Mouse (Mus musculus): ENCODE measurements around the gene Mpp2. TPM values are rescaled to one million over a fixed set of nuclear protein-coding genes. Genes with fewer than 3 reads are reported as not detected.

Mpp2 gene
- total and polyA plus RNA-seq, 3 experiments: 3.4 to 17.2 (median 13.9) TPM

DNA sequence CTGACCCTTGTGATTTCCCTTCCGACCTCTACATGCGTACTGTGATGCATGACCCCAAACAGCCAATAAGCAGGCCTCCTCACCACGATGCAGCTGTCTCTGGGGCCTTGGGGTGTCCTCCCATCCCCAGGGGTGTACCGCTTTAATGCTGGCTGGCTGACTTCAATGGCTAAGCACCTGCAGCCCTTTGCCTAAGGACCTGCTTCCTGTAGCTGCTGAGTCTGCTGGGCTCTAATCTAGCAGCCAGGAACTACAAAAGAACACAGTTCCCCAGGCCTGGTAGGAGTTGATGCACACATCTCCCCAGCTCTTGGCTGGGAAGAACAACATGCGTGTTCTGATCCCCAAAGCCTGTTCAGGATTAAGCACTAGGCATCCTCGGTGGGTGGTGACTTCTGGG is 72.8 kb downstream of the Mpp2 start:
- H3K4me3 ChIP-seq (ENCODE audit: low read depth, low read length): no peak overlapping the region
- peaks cover 29% of the 10 kb centered on the region for H3K27me3 ChIP-seq (ENCODE audit: insufficient read depth, low read length)
- H3K36me3 ChIP-seq (replicated peaks): no peaks in the 10 kb centered on the region
- H3K4me1 ChIP-seq (ENCODE audit: insufficient read depth, low read depth, low read length): no peaks in the 10 kb centered on the region
- DNase-seq (ENCODE audit: low spot score) (no peak), ATAC-seq (ENCODE audit: extremely low read depth, insufficient number of reproducible peaks, low FRiP score, poor library complexity, severe bottlenecking) (no peak)
- no peak for TF ChIP-seq POLR2AphosphoS5 (IDR thresholded peaks at IDR 0.05; ENCODE audit: insufficient replicate concordance, low read depth, low read length)
- no peak for TF ChIP-seq CTCF (IDR thresholded peaks at IDR 0.05; ENCODE audit: low read depth, low read length)
- no peak for TF ChIP-seq GATA2 (IDR thresholded peaks at IDR 0.05; ENCODE audit: borderline replicate concordance, low read depth, low read length)
- no peak for TF ChIP-seq GATA1 (IDR thresholded peaks at IDR 0.05; ENCODE audit: borderline replicate concordance, low read length)
- TF ChIP-seq TAL1 (conservative IDR thresholded peaks at IDR 0.05; ENCODE audit: low read depth, low read length): no peak
- no peaks in the 10 kb centered on the region for H3K9me3 ChIP-seq (replicated peaks)

DNA sequence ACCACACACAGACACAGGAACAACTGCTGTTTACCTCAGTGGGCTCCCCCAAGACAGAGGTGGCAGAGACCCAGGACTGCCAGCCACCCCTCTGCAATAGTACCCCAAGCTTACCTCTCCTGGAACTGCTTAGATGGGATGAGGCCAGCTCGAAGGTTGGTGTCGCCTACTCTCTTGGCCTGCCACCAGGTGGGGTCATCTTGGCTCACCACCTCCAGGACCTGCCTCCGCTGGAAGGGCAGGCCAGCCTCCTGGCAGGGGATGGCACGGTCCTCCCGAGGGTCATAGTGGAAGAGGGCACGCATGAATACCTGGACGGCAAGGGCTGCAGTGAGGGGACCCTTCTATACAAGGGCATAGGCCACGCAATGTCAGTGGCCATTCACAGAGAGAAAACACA is 75.1 kb downstream of the Mpp2 start:
- TF ChIP-seq CTCF (IDR thresholded peaks at IDR 0.05; ENCODE audit: low read depth, low read length): no peak
- TF ChIP-seq GATA2 (IDR thresholded peaks at IDR 0.05; ENCODE audit: borderline replicate concordance, low read depth, low read length): no peak
- TF ChIP-seq TAL1 (conservative IDR thresholded peaks at IDR 0.05; ENCODE audit: low read depth, low read length): no peak
- no peak for TF ChIP-seq POLR2AphosphoS5 (IDR thresholded peaks at IDR 0.05; ENCODE audit: insufficient replicate concordance, low read depth, low read length)
- no peak for TF ChIP-seq GATA1 (IDR thresholded peaks at IDR 0.05; ENCODE audit: borderline replicate concordance, low read length)
- Histone ChIP-seq H3K9me3 (replicated peaks) (no peaks in the 10 kb centered on the region), H3K27me3 (ENCODE audit: insufficient read depth, low read length) (peaks cover 24% of the 10 kb centered on the region), H3K4me3 (ENCODE audit: low read depth, low read length) (no peak overlapping the region), H3K4me1 (ENCODE audit: insufficient read depth, low read depth, low read length) (no peaks in the 10 kb centered on the region), H3K36me3 (replicated peaks) (no peaks in the 10 kb centered on the region)
- ATAC-seq (ENCODE audit: extremely low read depth, insufficient number of reproducible peaks, low FRiP score, poor library complexity, severe bottlenecking) (no peak), DNase-seq (ENCODE audit: low spot score) (no peak)

DNA sequence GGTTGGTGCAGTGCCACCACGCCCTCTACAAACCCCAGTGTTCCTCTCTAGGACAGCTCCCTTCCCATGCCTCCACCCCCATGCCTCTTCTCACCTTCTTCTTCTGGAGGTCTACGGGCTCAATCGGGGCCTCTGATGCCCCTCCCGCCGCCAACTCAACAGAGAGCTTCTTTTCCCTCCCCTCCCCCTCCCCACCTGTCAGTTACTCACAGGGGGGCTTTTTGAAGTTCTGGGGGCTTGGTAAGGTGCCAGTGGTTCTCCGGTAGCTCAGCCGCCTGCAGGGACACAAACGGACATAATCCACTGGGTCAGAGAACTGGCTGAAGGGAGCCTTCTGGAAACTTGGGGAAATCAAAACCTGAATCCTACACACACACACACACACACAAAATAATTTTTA is 76.8 kb downstream of the Mpp2 start:
- Histone ChIP-seq H3K36me3 (replicated peaks) (no peaks in the 10 kb centered on the region), H3K27me3 (ENCODE audit: insufficient read depth, low read length) (peaks cover 29% of the 10 kb centered on the region), H3K4me1 (ENCODE audit: insufficient read depth, low read depth, low read length) (no peaks in the 10 kb centered on the region), H3K9me3 (replicated peaks) (no peaks in the 10 kb centered on the region), H3K4me3 (ENCODE audit: low read depth, low read length) (no peak overlapping the region)
- ATAC-seq (ENCODE audit: extremely low read depth, insufficient number of reproducible peaks, low FRiP score, poor library complexity, severe bottlenecking) (no peak), DNase-seq (ENCODE audit: low spot score) (no peak)
- TF ChIP-seq CTCF (IDR thresholded peaks at IDR 0.05; ENCODE audit: low read depth, low read length) (no peak), TAL1 (conservative IDR thresholded peaks at IDR 0.05; ENCODE audit: low read depth, low read length) (no peak), GATA1 (IDR thresholded peaks at IDR 0.05; ENCODE audit: borderline replicate concordance, low read length) (no peak), GATA2 (IDR thresholded peaks at IDR 0.05; ENCODE audit: borderline replicate concordance, low read depth, low read length) (no peak), POLR2AphosphoS5 (IDR thresholded peaks at IDR 0.05; ENCODE audit: insufficient replicate concordance, low read depth, low read length) (no peak)

DNA sequence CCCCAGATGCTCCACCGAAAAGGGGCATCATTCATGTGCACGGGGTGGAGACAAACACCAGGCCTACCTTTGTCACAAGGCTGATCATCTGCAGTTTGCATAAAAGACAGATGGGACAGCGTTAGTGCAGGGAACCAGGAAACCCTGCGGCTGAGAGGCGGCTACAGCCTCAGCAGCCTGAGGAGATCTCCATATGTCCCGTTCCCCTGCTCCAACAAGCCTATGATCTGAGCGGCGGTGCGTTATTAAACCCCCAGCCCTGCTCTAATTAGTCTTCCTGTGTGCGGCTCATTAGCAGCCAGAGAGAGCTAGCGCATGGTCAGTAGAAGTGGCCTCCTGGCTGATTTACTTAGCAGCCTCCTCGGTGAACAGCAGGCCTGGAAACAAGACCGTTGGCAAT is 78.2 kb downstream of the Mpp2 start:
- Histone ChIP-seq H3K4me3 (ENCODE audit: low read depth, low read length) (no peak overlapping the region), H3K27me3 (ENCODE audit: insufficient read depth, low read length) (peaks cover 27% of the 10 kb centered on the region), H3K4me1 (ENCODE audit: insufficient read depth, low read depth, low read length) (no peaks in the 10 kb centered on the region), H3K9me3 (replicated peaks) (no peaks in the 10 kb centered on the region), H3K36me3 (replicated peaks) (no peaks in the 10 kb centered on the region)
- TF ChIP-seq POLR2AphosphoS5 (IDR thresholded peaks at IDR 0.05; ENCODE audit: insufficient replicate concordance, low read depth, low read length) (no peak), GATA2 (IDR thresholded peaks at IDR 0.05; ENCODE audit: borderline replicate concordance, low read depth, low read length) (no peak)
- ATAC-seq (ENCODE audit: extremely low read depth, insufficient number of reproducible peaks, low FRiP score, poor library complexity, severe bottlenecking) (no peak), DNase-seq (ENCODE audit: low spot score) (no peak)

DNA sequence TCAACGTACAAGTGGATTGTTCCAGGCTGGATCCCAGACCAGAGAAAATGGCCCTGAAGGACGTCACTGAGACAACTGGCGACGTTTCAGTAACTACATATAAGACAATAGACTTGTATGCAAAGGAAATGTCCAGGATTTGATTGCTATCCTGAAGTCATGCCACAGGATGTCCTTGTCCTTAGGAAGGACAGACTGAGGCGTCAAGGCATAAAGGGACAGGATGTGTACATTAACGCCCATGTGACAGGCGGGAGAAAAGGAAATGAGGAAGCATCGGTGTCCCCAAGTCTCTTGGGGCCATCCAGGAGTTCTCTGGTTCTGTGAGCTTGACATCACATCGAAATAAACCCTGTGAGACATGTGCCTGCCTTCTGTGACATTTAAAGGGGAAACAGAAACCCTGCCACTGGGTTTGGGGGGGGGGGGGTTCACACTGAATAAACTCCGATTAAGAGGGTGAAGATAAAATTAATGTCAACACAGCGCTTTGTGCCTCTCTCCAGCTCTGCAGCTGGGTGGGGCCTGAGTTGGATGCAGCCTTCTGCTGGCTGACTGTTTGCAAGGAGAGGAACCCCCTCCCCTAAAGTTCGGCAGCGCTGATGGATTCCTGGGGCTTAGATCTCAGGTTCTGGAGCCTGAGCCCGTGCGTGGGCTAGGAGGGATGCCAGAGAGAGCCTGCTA is 79.2 kb downstream of the Mpp2 start:
- DNase-seq (ENCODE audit: low spot score) (no peak), ATAC-seq (ENCODE audit: extremely low read depth, insufficient number of reproducible peaks, low FRiP score, poor library complexity, severe bottlenecking) (no peak)
- Histone ChIP-seq H3K36me3 (replicated peaks) (no peaks in the 10 kb centered on the region), H3K9me3 (replicated peaks) (no peaks in the 10 kb centered on the region; the same call in 1 of the 2 replicates), H3K27me3 (ENCODE audit: insufficient read depth, low read length) (peaks cover 24% of the 10 kb centered on the region), H3K4me1 (ENCODE audit: insufficient read depth, low read depth, low read length) (no peaks in the 10 kb centered on the region), H3K4me3 (ENCODE audit: low read depth, low read length) (no peak overlapping the region)
- TF ChIP-seq GATA1 (IDR thresholded peaks at IDR 0.05; ENCODE audit: borderline replicate concordance, low read length) (no peak), GATA2 (IDR thresholded peaks at IDR 0.05; ENCODE audit: borderline replicate concordance, low read depth, low read length) (no peak), TAL1 (conservative IDR thresholded peaks at IDR 0.05; ENCODE audit: low read depth, low read length) (no peak), POLR2AphosphoS5 (IDR thresholded peaks at IDR 0.05; ENCODE audit: insufficient replicate concordance, low read depth, low read length) (no peak), CTCF (IDR thresholded peaks at IDR 0.05; ENCODE audit: low read depth, low read length) (no peak)

DNA sequence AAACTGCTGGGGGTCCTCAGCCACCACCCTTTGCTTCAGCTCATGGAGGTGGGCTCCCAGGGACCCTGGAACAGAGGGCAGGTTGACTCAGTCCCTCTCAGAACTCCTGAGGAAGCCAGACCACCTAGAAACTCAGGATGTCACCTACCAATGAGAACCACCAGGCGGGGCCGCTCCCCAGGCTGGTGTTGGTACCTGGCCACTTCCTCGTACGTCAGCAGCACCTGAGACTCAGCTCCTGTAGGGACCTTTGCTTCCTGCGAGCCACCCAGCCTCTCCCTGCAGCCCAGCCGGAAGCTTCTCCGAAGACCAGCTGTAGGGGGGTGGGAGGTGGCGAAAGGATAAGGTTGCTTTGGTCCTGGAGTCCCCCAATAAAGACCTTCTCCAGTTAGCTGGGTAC is 79.9 kb downstream of the Mpp2 start:
- Histone ChIP-seq H3K9me3 (replicated peaks) (no peaks in the 10 kb centered on the region; the same call in 1 of the 2 replicates), H3K36me3 (replicated peaks) (no peaks in the 10 kb centered on the region), H3K27me3 (ENCODE audit: insufficient read depth, low read length) (peaks cover 22% of the 10 kb centered on the region), H3K4me1 (ENCODE audit: insufficient read depth, low read depth, low read length) (no peaks in the 10 kb centered on the region), H3K4me3 (ENCODE audit: low read depth, low read length) (no peak overlapping the region)
- DNase-seq (ENCODE audit: low spot score) (no peak), ATAC-seq (ENCODE audit: extremely low read depth, insufficient number of reproducible peaks, low FRiP score, poor library complexity, severe bottlenecking) (no peak)
- TF ChIP-seq GATA1 (IDR thresholded peaks at IDR 0.05; ENCODE audit: borderline replicate concordance, low read length) (no peak), POLR2AphosphoS5 (IDR thresholded peaks at IDR 0.05; ENCODE audit: insufficient replicate concordance, low read depth, low read length) (no peak), TAL1 (conservative IDR thresholded peaks at IDR 0.05; ENCODE audit: low read depth, low read length) (no peak), CTCF (IDR thresholded peaks at IDR 0.05; ENCODE audit: low read depth, low read length) (no peak), GATA2 (IDR thresholded peaks at IDR 0.05; ENCODE audit: borderline replicate concordance, low read depth, low read length) (no peak)

Other genes with a start within 250 kb of the Mpp2 start
- gene Meox1, start 194.1 kb downstream of the Mpp2 start, total RNA-seq (2014; fragmentation: Nextera tagmentation): not detected in 2 replicates
- gene Meox1, start 194.1 kb downstream of the Mpp2 start, total RNA-seq (2017): not detected in 2 replicates
- gene Meox1, start 194.1 kb downstream of the Mpp2 start, polyA plus RNA-seq (2012): not detected in 2 replicates
- not detected in 2 replicates for gene Sost, start 121.5 kb downstream of the Mpp2 start, total RNA-seq (2014; fragmentation: Nextera tagmentation)
- 0.06 TPM in 1 of 2 replicates, not detected in the other for gene Sost, start 121.5 kb downstream of the Mpp2 start, total RNA-seq (2017)
- not detected in 2 replicates for gene Sost, start 121.5 kb downstream of the Mpp2 start, polyA plus RNA-seq (2012)
- not detected in 2 replicates for gene Cfap97d1, start 104.2 kb downstream of the Mpp2 start, total RNA-seq (2014; fragmentation: Nextera tagmentation)
- not detected in 2 replicates for gene Cfap97d1, start 104.2 kb downstream of the Mpp2 start, total RNA-seq (2017)
- gene Cfap97d1, start 104.2 kb downstream of the Mpp2 start, polyA plus RNA-seq (2012): not detected in 2 replicates
- 12.5 and 17.3 TPM in 2 replicates for gene Dusp3, start 101.5 kb downstream of the Mpp2 start, total RNA-seq (2014; fragmentation: Nextera tagmentation)
- 14.6 and 16.0 TPM in 2 replicates for gene Dusp3, start 101.5 kb downstream of the Mpp2 start, total RNA-seq (2017)
- 3.4 and 4.8 TPM in 2 replicates for gene Dusp3, start 101.5 kb downstream of the Mpp2 start, polyA plus RNA-seq (2012)
- not detected in 2 replicates for gene Mpp3, start 60.1 kb downstream of the Mpp2 start, total RNA-seq (2014; fragmentation: Nextera tagmentation)
- 0.06 and 0.22 TPM in 2 replicates for gene Mpp3, start 60.1 kb downstream of the Mpp2 start, total RNA-seq (2017)
- not detected in 2 replicates for gene Mpp3, start 60.1 kb downstream of the Mpp2 start, polyA plus RNA-seq (2012)
- not detected in 2 replicates for gene Cd300lg, start 47.0 kb downstream of the Mpp2 start, total RNA-seq (2014; fragmentation: Nextera tagmentation)
- gene Cd300lg, start 47.0 kb downstream of the Mpp2 start, total RNA-seq (2017): 0.06 TPM in 1 of 2 replicates, not detected in the other
- not detected in 2 replicates for gene Cd300lg, start 47.0 kb downstream of the Mpp2 start, polyA plus RNA-seq (2012)
- gene Ppy, start 12.8 kb upstream of the Mpp2 start, total RNA-seq (2014; fragmentation: Nextera tagmentation): not detected in 2 replicates
- gene Ppy, start 12.8 kb upstream of the Mpp2 start, total RNA-seq (2017): not detected in 2 replicates
- gene Ppy, start 12.8 kb upstream of the Mpp2 start, polyA plus RNA-seq (2012): 0.16 TPM in 1 of 2 replicates, not detected in the other
- gene Pyy, start 19.3 kb upstream of the Mpp2 start, total RNA-seq (2014; fragmentation: Nextera tagmentation): not detected in 2 replicates
- gene Pyy, start 19.3 kb upstream of the Mpp2 start, total RNA-seq (2017): not detected in 2 replicates
- not detected in 2 replicates for gene Pyy, start 19.3 kb upstream of the Mpp2 start, polyA plus RNA-seq (2012)
- not detected in 2 replicates for gene Nags, start 57.0 kb upstream of the Mpp2 start, total RNA-seq (2014; fragmentation: Nextera tagmentation)
- gene Nags, start 57.0 kb upstream of the Mpp2 start, total RNA-seq (2017): 0.06 TPM in 1 of 2 replicates, not detected in the other
- not detected in 2 replicates for gene Nags, start 57.0 kb upstream of the Mpp2 start, polyA plus RNA-seq (2012)
- gene Tmem101, start 67.9 kb upstream of the Mpp2 start, total RNA-seq (2014; fragmentation: Nextera tagmentation): 8.3 and 10.2 TPM in 2 replicates
- gene Tmem101, start 67.9 kb upstream of the Mpp2 start, total RNA-seq (2017): 12.9 and 16.7 TPM in 2 replicates
- gene Tmem101, start 67.9 kb upstream of the Mpp2 start, polyA plus RNA-seq (2012): 8.1 and 14.3 TPM in 2 replicates
- gene Lsm12, start 96.8 kb upstream of the Mpp2 start, total RNA-seq (2014; fragmentation: Nextera tagmentation): 160 and 182 TPM in 2 replicates
- gene Lsm12, start 96.8 kb upstream of the Mpp2 start, total RNA-seq (2017): 44.1 and 51.8 TPM in 2 replicates
- gene Lsm12, start 96.8 kb upstream of the Mpp2 start, polyA plus RNA-seq (2012): 114 and 136 TPM in 2 replicates
- 37.8 and 45.9 TPM in 2 replicates for gene G6pc3, start 101.1 kb upstream of the Mpp2 start, total RNA-seq (2014; fragmentation: Nextera tagmentation)
- 12.4 and 13.1 TPM in 2 replicates for gene G6pc3, start 101.1 kb upstream of the Mpp2 start, total RNA-seq (2017)
- 14.6 and 14.8 TPM in 2 replicates for gene G6pc3, start 101.1 kb upstream of the Mpp2 start, polyA plus RNA-seq (2012)
- 20.5 and 30.7 TPM in 2 replicates for gene Hdac5, start 141.7 kb upstream of the Mpp2 start, total RNA-seq (2014; fragmentation: Nextera tagmentation)
- gene Hdac5, start 141.7 kb upstream of the Mpp2 start, total RNA-seq (2017): 24.0 and 24.4 TPM in 2 replicates
- 42.8 and 48.2 TPM in 2 replicates for gene Hdac5, start 141.7 kb upstream of the Mpp2 start, polyA plus RNA-seq (2012)
- gene BC030867, start 160.4 kb upstream of the Mpp2 start, total RNA-seq (2014; fragmentation: Nextera tagmentation): 42.5 and 45.0 TPM in 2 replicates
- gene BC030867, start 160.4 kb upstream of the Mpp2 start, total RNA-seq (2017): 4.9 and 5.7 TPM in 2 replicates
- gene BC030867, start 160.4 kb upstream of the Mpp2 start, polyA plus RNA-seq (2012): 5.4 and 10.1 TPM in 2 replicates
- gene Asb16, start 180.2 kb upstream of the Mpp2 start, total RNA-seq (2014; fragmentation: Nextera tagmentation): not detected in 2 replicates
- gene Asb16, start 180.2 kb upstream of the Mpp2 start, total RNA-seq (2017): 0.05 TPM in 1 of 2 replicates, not detected in the other
- gene Asb16, start 180.2 kb upstream of the Mpp2 start, polyA plus RNA-seq (2012): not detected in 2 replicates
- 17.9 and 24.4 TPM in 2 replicates for gene Tmub2, start 196.4 kb upstream of the Mpp2 start, total RNA-seq (2014; fragmentation: Nextera tagmentation)
- gene Tmub2, start 196.4 kb upstream of the Mpp2 start, total RNA-seq (2017): 30.3 and 32.4 TPM in 2 replicates
- 27.2 and 27.6 TPM in 2 replicates for gene Tmub2, start 196.4 kb upstream of the Mpp2 start, polyA plus RNA-seq (2012)
- gene Atxn7l3, start 208.1 kb upstream of the Mpp2 start, total RNA-seq (2014; fragmentation: Nextera tagmentation): 24.4 and 29.9 TPM in 2 replicates
- 24.0 and 24.7 TPM in 2 replicates for gene Atxn7l3, start 208.1 kb upstream of the Mpp2 start, total RNA-seq (2017)
- gene Atxn7l3, start 208.1 kb upstream of the Mpp2 start, polyA plus RNA-seq (2012): 60.0 and 65.2 TPM in 2 replicates
- 69.7 and 74.7 TPM in 2 replicates for gene Ubtf, start 231.2 kb upstream of the Mpp2 start, total RNA-seq (2014; fragmentation: Nextera tagmentation)
- gene Ubtf, start 231.2 kb upstream of the Mpp2 start, total RNA-seq (2017): 133 and 151 TPM in 2 replicates
- 179 and 180 TPM in 2 replicates for gene Ubtf, start 231.2 kb upstream of the Mpp2 start, polyA plus RNA-seq (2012)

Measured in G1E (cell line).